Mouse (Mus musculus): ENCODE data around the gene Gm49396. TPM values are rescaled to one million over a fixed set of nuclear protein-coding genes. Genes with fewer than 3 reads are reported as not detected.

Gene Gm49396
- total and polyA plus RNA-seq, 3 experiments: 2.6 to 4.7 (median 3.9) TPM

DNA sequence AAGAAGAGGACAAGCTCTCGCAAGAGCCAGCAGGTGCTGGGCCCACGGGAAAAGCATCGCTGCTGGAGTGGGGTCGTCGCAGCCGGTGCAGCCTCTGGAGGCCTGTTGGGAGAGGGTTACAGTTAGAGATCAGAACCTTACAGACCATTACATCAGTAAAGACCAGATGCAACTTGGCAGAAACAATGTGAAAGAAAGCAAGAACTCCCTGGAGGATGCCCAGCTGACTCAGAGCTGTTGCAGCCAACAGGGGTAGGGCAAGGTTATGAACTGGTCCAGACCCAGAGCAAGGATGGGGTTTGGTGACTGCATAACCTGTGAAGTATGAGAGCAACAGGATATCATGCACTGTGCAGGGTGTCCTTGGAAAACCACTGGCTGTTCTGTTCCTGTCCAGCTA lies 38.7 kb upstream of the Gm49396 start:
- peaks cover 70% of the 10 kb centered on the region for H3K36me3 ChIP-seq (replicated peaks)
- DNase-seq (ENCODE audit: low spot score) (no peak), ATAC-seq (ENCODE audit: extremely low read depth, insufficient number of reproducible peaks, low FRiP score, poor library complexity, severe bottlenecking) (no peak)
- H3K9me3 ChIP-seq (replicated peaks): no peaks in the 10 kb centered on the region
- peaks cover 12% of the 10 kb centered on the region for H3K4me1 ChIP-seq (ENCODE audit: insufficient read depth, low read depth, low read length)
- no peak for TF ChIP-seq POLR2AphosphoS5 (IDR thresholded peaks at IDR 0.05; ENCODE audit: insufficient replicate concordance, low read depth, low read length)
- TF ChIP-seq CTCF (IDR thresholded peaks at IDR 0.05; ENCODE audit: low read depth, low read length): no peak
- no peak for TF ChIP-seq TAL1 (conservative IDR thresholded peaks at IDR 0.05; ENCODE audit: low read depth, low read length)
- no peak for TF ChIP-seq GATA2 (IDR thresholded peaks at IDR 0.05; ENCODE audit: borderline replicate concordance, low read depth, low read length)
- TF ChIP-seq GATA1 (IDR thresholded peaks at IDR 0.05; ENCODE audit: borderline replicate concordance, low read length): no peak
- H3K27me3 ChIP-seq (ENCODE audit: insufficient read depth, low read length): peaks cover 10% of the 10 kb centered on the region; the same call in 1 of the 2 replicates
- H3K4me3 ChIP-seq (ENCODE audit: low read depth, low read length): no peak overlapping the region

DNA sequence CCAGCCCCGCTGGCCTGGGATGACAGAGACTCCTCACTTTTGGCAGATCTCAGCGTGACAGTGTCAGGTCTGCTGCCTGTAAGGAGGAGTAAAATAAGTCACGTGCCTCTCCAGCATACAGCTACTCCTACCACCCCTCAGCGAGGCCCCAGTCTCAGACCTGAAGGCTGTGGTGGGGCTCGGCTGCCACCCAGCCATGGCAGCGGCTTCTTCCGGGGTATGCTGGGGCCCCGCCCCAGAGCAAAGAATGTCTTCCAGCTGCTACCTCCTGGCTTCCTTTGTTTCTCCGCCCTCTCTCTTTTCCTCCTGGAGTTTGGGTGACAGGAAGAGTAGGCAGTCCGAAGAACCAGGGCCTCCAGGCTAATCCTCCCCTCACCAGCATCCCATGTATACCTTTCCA lies 37.2 kb upstream of the Gm49396 start:
- Histone ChIP-seq H3K9me3 (replicated peaks) (no peaks in the 10 kb centered on the region), H3K27me3 (ENCODE audit: insufficient read depth, low read length) (no peaks in the 10 kb centered on the region), H3K36me3 (replicated peaks) (peaks cover 84% of the 10 kb centered on the region), H3K4me3 (ENCODE audit: low read depth, low read length) (no peak overlapping the region), H3K4me1 (ENCODE audit: insufficient read depth, low read depth, low read length) (peaks cover 12% of the 10 kb centered on the region)
- ATAC-seq (ENCODE audit: extremely low read depth, insufficient number of reproducible peaks, low FRiP score, poor library complexity, severe bottlenecking) (no peak), DNase-seq (ENCODE audit: low spot score) (no peak)
- TF ChIP-seq GATA1 (IDR thresholded peaks at IDR 0.05; ENCODE audit: borderline replicate concordance, low read length) (no peak), TAL1 (conservative IDR thresholded peaks at IDR 0.05; ENCODE audit: low read depth, low read length) (no peak), POLR2AphosphoS5 (IDR thresholded peaks at IDR 0.05; ENCODE audit: insufficient replicate concordance, low read depth, low read length) (no peak), GATA2 (IDR thresholded peaks at IDR 0.05; ENCODE audit: borderline replicate concordance, low read depth, low read length) (no peak), CTCF (IDR thresholded peaks at IDR 0.05; ENCODE audit: low read depth, low read length) (no peak)

DNA sequence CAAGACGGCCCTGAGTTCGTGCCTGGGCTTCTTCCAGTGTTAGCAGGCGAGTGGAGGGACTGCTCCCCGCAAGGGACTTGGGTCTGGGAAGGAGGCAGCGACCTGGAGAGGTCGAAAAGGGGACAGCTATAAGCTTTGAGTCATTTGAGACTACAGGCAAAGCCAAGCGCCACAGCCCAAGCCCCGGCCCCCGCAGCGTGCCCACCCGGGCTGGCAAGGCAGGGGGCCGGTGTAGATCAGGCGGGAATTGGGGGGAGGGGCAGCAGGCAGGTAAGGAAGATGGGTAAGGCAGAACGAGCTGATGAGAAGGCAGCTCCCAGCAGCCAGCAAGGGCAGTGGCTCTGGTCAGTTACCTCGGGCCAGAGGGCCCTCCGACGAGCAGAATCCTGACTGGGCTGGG lies 36.7 kb upstream of the Gm49396 start:
- ATAC-seq (ENCODE audit: extremely low read depth, insufficient number of reproducible peaks, low FRiP score, poor library complexity, severe bottlenecking): no peak
- DNase-seq (ENCODE audit: low spot score): no peak
- Histone ChIP-seq H3K9me3 (replicated peaks) (no peaks in the 10 kb centered on the region), H3K4me3 (ENCODE audit: low read depth, low read length) (no peak overlapping the region), H3K36me3 (replicated peaks) (peaks cover 89% of the 10 kb centered on the region), H3K4me1 (ENCODE audit: insufficient read depth, low read depth, low read length) (peaks cover 14% of the 10 kb centered on the region), H3K27me3 (ENCODE audit: insufficient read depth, low read length) (no peaks in the 10 kb centered on the region)
- TF ChIP-seq CTCF (IDR thresholded peaks at IDR 0.05; ENCODE audit: low read depth, low read length) (no peak), GATA2 (IDR thresholded peaks at IDR 0.05; ENCODE audit: borderline replicate concordance, low read depth, low read length) (no peak), POLR2AphosphoS5 (IDR thresholded peaks at IDR 0.05; ENCODE audit: insufficient replicate concordance, low read depth, low read length) (no peak), TAL1 (conservative IDR thresholded peaks at IDR 0.05; ENCODE audit: low read depth, low read length) (no peak), GATA1 (IDR thresholded peaks at IDR 0.05; ENCODE audit: borderline replicate concordance, low read length) (no peak)

- ATAC-seq (ENCODE audit: extremely low read depth, insufficient number of reproducible peaks, low FRiP score, poor library complexity, severe bottlenecking) (no peak), DNase-seq (ENCODE audit: low spot score) (no peak)
- Histone ChIP-seq H3K36me3 (replicated peaks) (peaks cover 94% of the 10 kb centered on the region), H3K9me3 (replicated peaks) (no peaks in the 10 kb centered on the region), H3K4me1 (ENCODE audit: insufficient read depth, low read depth, low read length) (peaks cover 17% of the 10 kb centered on the region), H3K4me3 (ENCODE audit: low read depth, low read length) (no peak overlapping the region), H3K27me3 (ENCODE audit: insufficient read depth, low read length) (no peaks in the 10 kb centered on the region)
- TF ChIP-seq CTCF (IDR thresholded peaks at IDR 0.05; ENCODE audit: low read depth, low read length) (no peak), GATA1 (IDR thresholded peaks at IDR 0.05; ENCODE audit: borderline replicate concordance, low read length) (no peak), GATA2 (IDR thresholded peaks at IDR 0.05; ENCODE audit: borderline replicate concordance, low read depth, low read length) (no peak), POLR2AphosphoS5 (IDR thresholded peaks at IDR 0.05; ENCODE audit: insufficient replicate concordance, low read depth, low read length) (no peak), TAL1 (conservative IDR thresholded peaks at IDR 0.05; ENCODE audit: low read depth, low read length) (no peak)
Observed at GRCm38 (mm10) chr7:30526981-30527380, 36.2 kb upstream of the Gm49396 start.

DNA sequence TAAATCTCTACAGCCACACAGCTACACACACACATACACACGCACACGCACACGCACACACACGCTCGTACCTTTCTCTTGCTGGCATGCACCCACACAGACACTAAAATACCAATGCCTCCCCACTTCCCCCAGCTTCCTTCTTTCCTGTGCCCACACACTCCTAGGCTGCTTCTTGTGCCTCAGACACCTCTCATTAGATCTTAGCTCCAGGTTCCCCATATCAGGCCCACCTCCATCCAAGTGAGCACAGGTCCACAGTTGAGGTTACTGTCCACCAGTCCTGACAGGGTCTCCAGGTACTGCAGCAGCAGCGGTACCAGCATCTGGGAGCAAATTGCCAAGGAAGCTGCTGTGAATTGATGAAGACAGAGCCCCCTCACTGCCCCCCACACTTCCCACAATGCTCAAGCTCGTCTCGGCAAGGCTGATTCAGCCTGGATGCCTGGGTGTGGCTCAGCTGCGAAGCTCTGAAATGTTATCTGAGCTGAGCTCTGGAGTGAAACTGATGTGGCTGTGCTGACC lies 31.8 kb upstream of the Gm49396 start:
- Histone ChIP-seq H3K36me3 (replicated peaks) (peaks cover 72% of the 10 kb centered on the region), H3K9me3 (replicated peaks) (no peaks in the 10 kb centered on the region), H3K27me3 (ENCODE audit: insufficient read depth, low read length) (no peaks in the 10 kb centered on the region), H3K4me3 (ENCODE audit: low read depth, low read length) (no peak overlapping the region), H3K4me1 (ENCODE audit: insufficient read depth, low read depth, low read length) (peaks cover 42% of the 10 kb centered on the region)
- ATAC-seq (ENCODE audit: extremely low read depth, insufficient number of reproducible peaks, low FRiP score, poor library complexity, severe bottlenecking) (no peak), DNase-seq (ENCODE audit: low spot score) (no peak)
- no peak for TF ChIP-seq GATA1 (IDR thresholded peaks at IDR 0.05; ENCODE audit: borderline replicate concordance, low read length)
- TF ChIP-seq TAL1 (conservative IDR thresholded peaks at IDR 0.05; ENCODE audit: low read depth, low read length): no peak
- no peak for TF ChIP-seq GATA2 (IDR thresholded peaks at IDR 0.05; ENCODE audit: borderline replicate concordance, low read depth, low read length)
- TF ChIP-seq CTCF (IDR thresholded peaks at IDR 0.05; ENCODE audit: low read depth, low read length): no peak
- TF ChIP-seq POLR2AphosphoS5 (IDR thresholded peaks at IDR 0.05; ENCODE audit: insufficient replicate concordance, low read depth, low read length): no peak

DNA sequence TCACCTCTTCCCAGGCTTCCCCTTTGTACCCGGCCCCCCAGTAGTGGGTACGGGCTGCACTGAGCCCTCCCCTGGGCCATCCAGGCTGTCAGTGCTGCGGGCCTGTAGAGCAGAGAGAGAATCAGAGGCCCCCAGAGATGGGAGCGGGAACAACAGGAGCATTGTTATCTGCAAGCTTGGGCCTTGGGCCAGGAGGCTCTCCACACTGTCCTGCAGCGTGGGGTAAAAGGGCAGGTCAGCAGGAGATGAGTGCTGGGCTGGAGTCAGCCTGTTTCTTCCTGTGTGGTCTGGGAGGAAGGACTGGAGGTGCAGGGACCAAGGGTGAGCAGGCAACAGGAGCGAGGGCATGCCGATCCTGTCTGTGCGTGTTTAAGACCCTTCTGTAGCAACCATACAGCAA lies 30.2 kb upstream of the Gm49396 start:
- peaks cover 61% of the 10 kb centered on the region for H3K36me3 ChIP-seq (replicated peaks)
- no peak for TF ChIP-seq TAL1 (conservative IDR thresholded peaks at IDR 0.05; ENCODE audit: low read depth, low read length)
- TF ChIP-seq POLR2AphosphoS5 (IDR thresholded peaks at IDR 0.05; ENCODE audit: insufficient replicate concordance, low read depth, low read length): no peak
- no peak for TF ChIP-seq CTCF (IDR thresholded peaks at IDR 0.05; ENCODE audit: low read depth, low read length)
- TF ChIP-seq GATA1 (IDR thresholded peaks at IDR 0.05; ENCODE audit: borderline replicate concordance, low read length): no peak
- no peak for TF ChIP-seq GATA2 (IDR thresholded peaks at IDR 0.05; ENCODE audit: borderline replicate concordance, low read depth, low read length)
- ATAC-seq (ENCODE audit: extremely low read depth, insufficient number of reproducible peaks, low FRiP score, poor library complexity, severe bottlenecking) (no peak), DNase-seq (ENCODE audit: low spot score) (no peak)
- H3K9me3 ChIP-seq (replicated peaks): no peaks in the 10 kb centered on the region
- no peaks in the 10 kb centered on the region for H3K27me3 ChIP-seq (ENCODE audit: insufficient read depth, low read length)
- H3K4me1 ChIP-seq (ENCODE audit: insufficient read depth, low read depth, low read length): peaks cover 41% of the 10 kb centered on the region
- no peak overlapping the region for H3K4me3 ChIP-seq (ENCODE audit: low read depth, low read length)
